Mouse (Mus musculus): Measurements from ENCODE around the gene Pgm1. TPM values are rescaled to one million over a fixed set of nuclear protein-coding genes. Genes with fewer than 3 reads are reported as not detected.

The Pgm1 gene
- polyA plus RNA-seq, 1 experiment from 2014 or later = 64.7 TPM

DNA sequence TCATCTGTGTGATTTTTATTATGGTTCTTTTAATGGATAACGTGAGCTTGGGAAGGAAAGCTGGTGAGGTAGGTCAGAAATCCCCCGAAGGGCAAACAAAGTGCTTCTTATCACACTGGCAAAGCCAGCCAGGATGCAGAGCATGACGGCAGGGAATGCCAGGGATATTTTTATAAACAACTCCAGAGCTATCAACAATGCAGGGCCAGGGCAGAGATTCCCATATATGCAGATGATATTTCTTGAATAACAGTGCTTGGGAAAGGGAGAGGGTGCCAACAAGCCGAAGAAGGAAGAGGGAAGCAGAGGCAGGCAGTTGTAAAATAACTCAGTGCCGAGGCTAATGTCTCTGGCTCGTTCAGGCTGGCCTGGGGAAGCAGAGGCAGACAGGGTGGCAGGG, 102.1 kb downstream of the Pgm1 start:
- H3K27me3 ChIP-seq (replicated peaks) = no peaks in the 10 kb centered on the region
- no peaks in the 10 kb centered on the region for H3K4me1 ChIP-seq
- H3K36me3 ChIP-seq = no peaks in the 10 kb centered on the region
- H3K9ac ChIP-seq = no peak overlapping the region
- WGBS (ENCODE audit: insufficient replicate concordance) = 51% methylated on average over 6 of the region's 6 CpGs
- H3K4me2 ChIP-seq = no peak overlapping the region
- no peaks in the 10 kb centered on the region for H3K9me3 ChIP-seq (replicated peaks)
- no peak for ATAC-seq
- H3K4me3 ChIP-seq = no peak overlapping the region
- H3K27ac ChIP-seq = no peak overlapping the region

- no peak overlapping the region for H3K4me3 ChIP-seq
- no peak overlapping the region for H3K9ac ChIP-seq
- no peak for ATAC-seq
- 77% methylated on average over 7 of the region's 7 CpGs for WGBS (ENCODE audit: insufficient replicate concordance)
- no peak overlapping the region for H3K4me2 ChIP-seq
- no peaks in the 10 kb centered on the region for H3K36me3 ChIP-seq
- H3K9me3 ChIP-seq (replicated peaks) = no peaks in the 10 kb centered on the region
- H3K27me3 ChIP-seq (replicated peaks) = no peaks in the 10 kb centered on the region
- no peaks in the 10 kb centered on the region for H3K4me1 ChIP-seq
- no peak overlapping the region for H3K27ac ChIP-seq
These were observed 103.4 kb downstream of the Pgm1 start for GRCm38 (mm10) chr4:100032608-100033007.

GRCm38 (mm10) chr4:100033944-100034343, 104.7 kb downstream of the Pgm1 start:
- Histone ChIP-seq H3K9ac (no peak overlapping the region), H3K27ac (no peak overlapping the region), H3K4me2 (no peak overlapping the region), H3K9me3 (replicated peaks) (no peaks in the 10 kb centered on the region), H3K4me1 (no peaks in the 10 kb centered on the region), H3K36me3 (no peaks in the 10 kb centered on the region), H3K27me3 (replicated peaks) (no peaks in the 10 kb centered on the region), H3K4me3 (no peak overlapping the region)
- no peak for ATAC-seq
- WGBS (ENCODE audit: insufficient replicate concordance) = 74% methylated on average over 4 of the region's 4 CpGs

GRCm38 (mm10) chr4:100034971-100035370, 105.8 kb downstream of the Pgm1 start:
- ATAC-seq = no peak
- no peaks in the 10 kb centered on the region for H3K27me3 ChIP-seq (replicated peaks)
- no peaks in the 10 kb centered on the region for H3K9me3 ChIP-seq (replicated peaks)
- 60% methylated on average over 6 of the region's 6 CpGs for WGBS (ENCODE audit: insufficient replicate concordance)
- no peak overlapping the region for H3K4me2 ChIP-seq
- H3K9ac ChIP-seq = no peak overlapping the region
- H3K27ac ChIP-seq = no peak overlapping the region
- H3K4me3 ChIP-seq = no peak overlapping the region
- H3K36me3 ChIP-seq = no peaks in the 10 kb centered on the region
- H3K4me1 ChIP-seq = no peaks in the 10 kb centered on the region

DNA sequence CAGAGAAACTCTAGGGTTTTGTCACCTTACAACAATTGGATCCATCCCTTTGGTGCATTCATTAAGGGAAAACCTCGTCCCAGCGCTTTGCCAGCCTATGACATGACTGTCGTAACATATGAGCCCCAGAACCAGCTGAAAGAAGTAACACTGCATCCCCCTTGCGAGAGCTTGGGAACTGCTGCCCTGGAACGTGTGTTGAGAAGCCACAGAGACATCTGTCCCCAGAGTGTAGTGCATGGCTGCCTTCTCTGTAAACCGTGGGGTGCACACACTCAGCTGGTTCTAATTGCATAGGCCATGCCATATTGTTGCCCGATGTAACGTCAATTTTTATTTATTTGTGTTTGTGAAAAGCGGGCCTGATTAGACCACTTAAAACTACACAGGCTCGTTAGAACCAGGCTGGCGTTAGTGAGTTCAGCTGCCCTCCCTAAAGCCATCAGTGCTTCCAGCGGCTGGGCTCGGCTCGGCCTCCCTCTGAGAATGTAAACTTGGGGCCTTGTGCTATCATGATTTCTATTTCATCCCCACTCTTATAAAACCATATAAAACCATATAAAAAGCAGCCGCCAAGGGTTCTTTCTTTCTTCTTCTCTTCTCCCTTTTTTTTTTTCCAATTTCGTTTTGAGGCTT, 106.8 kb downstream of the Pgm1 start:
- no peaks in the 10 kb centered on the region for H3K9me3 ChIP-seq (replicated peaks)
- H3K27me3 ChIP-seq (replicated peaks) = no peaks in the 10 kb centered on the region
- H3K36me3 ChIP-seq = no peaks in the 10 kb centered on the region
- WGBS (ENCODE audit: insufficient replicate concordance) = 59% methylated on average over 16 of the region's 16 CpGs
- no peak overlapping the region for H3K4me3 ChIP-seq
- no peak overlapping the region for H3K9ac ChIP-seq
- H3K4me2 ChIP-seq = no peak overlapping the region
- H3K27ac ChIP-seq = no peak overlapping the region
- no peaks in the 10 kb centered on the region for H3K4me1 ChIP-seq
- ATAC-seq = no peak

Other genes starting within 250 kb of the Pgm1 start
- 19.5 and 20.7 TPM in 2 replicates for gene Alg6, start 213.8 kb upstream of the Pgm1 start, polyA plus RNA-seq (2016; fragmentation: Nextera tagmentation; extraction: Ambion mirVana)
- gene Efcab7, start 100.2 kb upstream of the Pgm1 start, polyA plus RNA-seq (2016; fragmentation: Nextera tagmentation; extraction: Ambion mirVana) = 8.8 and 11.0 TPM in 2 replicates
- gene Itgb3bp, start 399 bp downstream of the Pgm1 start, polyA plus RNA-seq (2016; fragmentation: Nextera tagmentation; extraction: Ambion mirVana) = 29.7 and 30.0 TPM in 2 replicates
- 1.4 TPM in 2 replicates for gene Ror1, start 166.4 kb downstream of the Pgm1 start, polyA plus RNA-seq (2016; fragmentation: Nextera tagmentation; extraction: Ambion mirVana)